Mouse (Mus musculus) embryonic facial prominence, embryonic 15.5 days (tissue): ENCODE data around the gene Eid3. TPM values are rescaled to one million over a fixed set of nuclear protein-coding genes. Genes with fewer than 3 reads are reported as not detected.

Experiments used
- ATAC-seq: fragments of 200-750 bp; cut with Nextera tagmentation; 2 replicates; pipeline ENCODE4 v1.8.0; 2017; ENCODE audit warnings: low read depth, moderate TSS enrichment; ENCODE audit not compliant: insufficient number of reproducible peaks, low FRiP score, low TSS enrichment
- H3K27ac ChIP-seq: fragments of 300-500 bp; sonication (generic); replicated peaks from 2 replicates; pipeline ENCODE4 v1.5.1; 2015; ENCODE audit warnings: mild to moderate bottlenecking, inconsistent platforms
- H3K27me3 ChIP-seq: fragments of 300-500 bp; sonication (generic); 2 replicates; pipeline ENCODE4 v1.6.1; 2015; ENCODE audit warnings: inconsistent platforms
- H3K36me3 ChIP-seq: fragments of 300-500 bp; sonication (generic); 2 replicates; pipeline ENCODE4 v1.6.1; 2015; ENCODE audit warnings: mild to moderate bottlenecking, inconsistent platforms
- H3K4me1 ChIP-seq: fragments of 300-500 bp; sonication (generic); 2 replicates; pipeline ENCODE4 v1.6.1; 2015; ENCODE audit warnings: inconsistent platforms
- H3K4me2 ChIP-seq: fragments of 300-500 bp; sonication (generic); replicated peaks from 2 replicates; pipeline ENCODE4 v1.6.1; 2015; ENCODE audit warnings: mild to moderate bottlenecking, inconsistent platforms
- H3K4me3 ChIP-seq: fragments of 300-500 bp; sonication (generic); replicated peaks from 2 replicates; pipeline ENCODE4 v1.5.1; 2015; ENCODE audit warnings: mild to moderate bottlenecking, inconsistent platforms
- H3K9ac ChIP-seq: fragments of 300-500 bp; sonication (generic); 2 replicates; pipeline ENCODE4 v1.6.1; 2015; ENCODE audit warnings: inconsistent platforms
- H3K9me3 ChIP-seq: fragments of 300-500 bp; sonication (generic); replicated peaks from 2 replicates; pipeline ENCODE4 v1.6.1; 2016; ENCODE audit warnings: inconsistent platforms
- WGBS: fragments of 180-500 bp; shearing (Covaris S2); methylation state at CpG from one replicate; pipeline ENCODE4 v1.1.7; 2015; 5-methylcytosine and 5-hydroxymethylcytosine counted together
- polyA plus RNA-seq: library from polyadenylated mRNA; unstranded; fragments of >200 nt; fragmentation: Nextera tagmentation; extraction: Ambion mirVana; gene quantifications from 2 replicates; pipeline ENCODE4 v1.2.1, GENCODE M21; 2015

The Eid3 gene
- polyA plus RNA-seq = 0.55 and 0.65 TPM in 2 replicates

- 62% methylated on average over 9 of the region's 9 CpGs for WGBS
- peaks cover 33% of the 10 kb centered on the region; the same call in 1 of the 2 replicates for H3K36me3 ChIP-seq
Observed at GRCm38 (mm10) chr10:82866356-82866755, at the start of gene Eid3. Eid3 (plus strand) TSS chr10:82866626.

GRCm38 (mm10) chr10:82817514-82817913 lies 48.9 kb upstream of the Eid3 start:
- WGBS = 87% methylated on average over 3 of the region's 3 CpGs
- H3K9ac ChIP-seq = no peak overlapping the region
- peaks cover 12% of the 10 kb centered on the region for H3K4me1 ChIP-seq
- no peaks in the 10 kb centered on the region for H3K9me3 ChIP-seq
- no peak overlapping the region for H3K4me3 ChIP-seq
- no peak overlapping the region for H3K4me2 ChIP-seq
- no peak overlapping the region for H3K27ac ChIP-seq
- ATAC-seq = no peak
- H3K27me3 ChIP-seq = no peaks in the 10 kb centered on the region
- no peaks in the 10 kb centered on the region for H3K36me3 ChIP-seq

More at GRCm38 (mm10) chr10:82866356-82866755, at the start of gene Eid3:
- no peak within 1 kb of the TSS for H3K9ac ChIP-seq
- no peak for ATAC-seq
- no peak within 1 kb of the TSS for H3K4me2 ChIP-seq
- H3K27ac ChIP-seq = no peak within 1 kb of the TSS
- H3K9me3 ChIP-seq = no peaks in the 10 kb centered on the region
- no peak within 1 kb of the TSS for H3K4me3 ChIP-seq
- H3K4me1 ChIP-seq = peaks cover 36% of the 10 kb centered on the region
- H3K27me3 ChIP-seq = no peaks in the 10 kb centered on the region

GRCm38 (mm10) chr10:82817936-82818335 lies 48.5 kb upstream of the Eid3 start:
- 64% methylated on average over 9 of the region's 9 CpGs for WGBS
- Histone ChIP-seq H3K4me2 (no peak overlapping the region), H3K27me3 (no peaks in the 10 kb centered on the region), H3K4me3 (no peak overlapping the region), H3K4me1 (peaks cover 11% of the 10 kb centered on the region), H3K27ac (no peak overlapping the region), H3K9me3 (no peaks in the 10 kb centered on the region), H3K9ac (no peak overlapping the region), H3K36me3 (no peaks in the 10 kb centered on the region)
- no peak for ATAC-seq

- H3K27ac ChIP-seq = no peak overlapping the region
- no peak overlapping the region for H3K4me3 ChIP-seq
- no peak overlapping the region for H3K9ac ChIP-seq
- H3K4me1 ChIP-seq = peaks cover 14% of the 10 kb centered on the region
- no peaks in the 10 kb centered on the region for H3K36me3 ChIP-seq
- no peaks in the 10 kb centered on the region for H3K27me3 ChIP-seq
- H3K4me2 ChIP-seq = no peak overlapping the region
- no peaks in the 10 kb centered on the region for H3K9me3 ChIP-seq
- no peak for ATAC-seq
- WGBS = 77% methylated on average over 6 of the region's 6 CpGs
Observed at GRCm38 (mm10) chr10:82818661-82819060, 47.8 kb upstream of the Eid3 start.

- no peak overlapping the region for H3K4me3 ChIP-seq
- no peaks in the 10 kb centered on the region for H3K9me3 ChIP-seq
- no peaks in the 10 kb centered on the region for H3K27me3 ChIP-seq
- peak; percentile 24; the same call in 1 of the 2 replicates for ATAC-seq
- 41% methylated on average over 14 of the region's 14 CpGs for WGBS
- H3K36me3 ChIP-seq = no peaks in the 10 kb centered on the region
- H3K4me2 ChIP-seq = no peak overlapping the region
- H3K9ac ChIP-seq = no peak overlapping the region
- peak overlapping the region; percentile 49 for H3K27ac ChIP-seq
- peaks cover 4% of the 10 kb centered on the region; the same call in 1 of the 2 replicates for H3K4me1 ChIP-seq
Observed at GRCm38 (mm10) chr10:82823108-82823778, 43.2 kb upstream of the Eid3 start.

- H3K4me2 ChIP-seq = no peak overlapping the region
- H3K27me3 ChIP-seq = no peaks in the 10 kb centered on the region
- peaks cover 4% of the 10 kb centered on the region; the same call in 1 of the 2 replicates for H3K4me1 ChIP-seq
- H3K36me3 ChIP-seq = no peaks in the 10 kb centered on the region
- WGBS = 57% methylated on average over 5 of the region's 5 CpGs
- no peaks in the 10 kb centered on the region for H3K9me3 ChIP-seq
- H3K9ac ChIP-seq = no peak overlapping the region
- ATAC-seq = no peak
- H3K4me3 ChIP-seq = no peak overlapping the region
- peak overlapping the region; percentile 49 for H3K27ac ChIP-seq
Observed at GRCm38 (mm10) chr10:82823779-82824177, 42.6 kb upstream of the Eid3 start.

GRCm38 (mm10) chr10:82824541-82824940 lies 41.9 kb upstream of the Eid3 start:
- H3K9me3 ChIP-seq = no peaks in the 10 kb centered on the region
- WGBS = 76% methylated on average over 10 of the region's 10 CpGs
- ATAC-seq = no peak
- H3K27me3 ChIP-seq = no peaks in the 10 kb centered on the region
- no peak overlapping the region for H3K9ac ChIP-seq
- H3K4me1 ChIP-seq = peaks cover 4% of the 10 kb centered on the region; the same call in 1 of the 2 replicates
- no peak overlapping the region for H3K4me3 ChIP-seq
- H3K4me2 ChIP-seq = no peak overlapping the region
- H3K27ac ChIP-seq = no peak overlapping the region
- H3K36me3 ChIP-seq = no peaks in the 10 kb centered on the region

GRCm38 (mm10) chr10:82826516-82826915 lies 39.9 kb upstream of the Eid3 start:
- Histone ChIP-seq H3K36me3 (no peaks in the 10 kb centered on the region), H3K4me3 (no peak overlapping the region), H3K27ac (no peak overlapping the region), H3K4me2 (no peak overlapping the region), H3K4me1 (peaks cover 4% of the 10 kb centered on the region; the same call in 1 of the 2 replicates), H3K27me3 (no peaks in the 10 kb centered on the region), H3K9me3 (no peaks in the 10 kb centered on the region), H3K9ac (no peak overlapping the region)
- no peak for ATAC-seq
- WGBS = 41% methylated on average over 6 of the region's 6 CpGs

- H3K9me3 ChIP-seq = no peaks in the 10 kb centered on the region
- H3K27me3 ChIP-seq = no peaks in the 10 kb centered on the region
- no peak for ATAC-seq
- H3K4me1 ChIP-seq = 0 out of 2 replicates have a peak, but pooled peaks cover 7% of the 10 kb centered on the region
- H3K27ac ChIP-seq = 0 out of 2 replicates have a peak within 1 kb of the TSS, but pooled peaks have one; percentile 7
- H3K9ac ChIP-seq = no peak within 1 kb of the TSS
- H3K4me2 ChIP-seq = no peak within 1 kb of the TSS
- H3K36me3 ChIP-seq = no peaks in the 10 kb centered on the region
- H3K4me3 ChIP-seq = no peak within 1 kb of the TSS
- WGBS = 38% methylated on average over 9 of the region's 9 CpGs
Observed at GRCm38 (mm10) chr10:82833926-82834325, 32.5 kb upstream of the Eid3 start, which contains the start of gene Txnrd1. Txnrd1 (plus strand) TSS chr10:82833951.

GRCm38 (mm10) chr10:82835898-82836297 lies 30.5 kb upstream of the Eid3 start:
- H3K27me3 ChIP-seq = no peaks in the 10 kb centered on the region
- H3K4me2 ChIP-seq = no peak overlapping the region
- no peak overlapping the region for H3K9ac ChIP-seq
- 0 out of 2 replicates have a peak, but pooled peaks cover 7% of the 10 kb centered on the region for H3K4me1 ChIP-seq
- H3K27ac ChIP-seq = no peak overlapping the region
- ATAC-seq = no peak
- H3K4me3 ChIP-seq = no peak overlapping the region
- no peaks in the 10 kb centered on the region for H3K9me3 ChIP-seq
- no peaks in the 10 kb centered on the region for H3K36me3 ChIP-seq
- 80% methylated on average over 3 of the region's 3 CpGs for WGBS

GRCm38 (mm10) chr10:82838390-82838789 lies 28.0 kb upstream of the Eid3 start:
- WGBS = 81% methylated on average over 7 of the region's 7 CpGs
- no peak for ATAC-seq
- H3K9ac ChIP-seq = no peak overlapping the region
- no peaks in the 10 kb centered on the region for H3K27me3 ChIP-seq
- no peak overlapping the region for H3K4me3 ChIP-seq
- no peaks in the 10 kb centered on the region for H3K36me3 ChIP-seq
- 0 out of 2 replicates have a peak, but pooled peaks cover 7% of the 10 kb centered on the region for H3K4me1 ChIP-seq
- no peak overlapping the region for H3K27ac ChIP-seq
- no peak overlapping the region for H3K4me2 ChIP-seq
- no peaks in the 10 kb centered on the region for H3K9me3 ChIP-seq
